Mouse (Mus musculus): ENCODE data around the gene Klc3. TPM values are rescaled to one million over a fixed set of nuclear protein-coding genes. Genes with fewer than 3 reads are reported as not detected.
A peak's percentile ranks its signal among the peaks of the same experiment; 100 is the strongest.

The Klc3 gene
- polyA plus RNA-seq, 1 experiment from 2014 or later: 0.71 TPM

DNA sequence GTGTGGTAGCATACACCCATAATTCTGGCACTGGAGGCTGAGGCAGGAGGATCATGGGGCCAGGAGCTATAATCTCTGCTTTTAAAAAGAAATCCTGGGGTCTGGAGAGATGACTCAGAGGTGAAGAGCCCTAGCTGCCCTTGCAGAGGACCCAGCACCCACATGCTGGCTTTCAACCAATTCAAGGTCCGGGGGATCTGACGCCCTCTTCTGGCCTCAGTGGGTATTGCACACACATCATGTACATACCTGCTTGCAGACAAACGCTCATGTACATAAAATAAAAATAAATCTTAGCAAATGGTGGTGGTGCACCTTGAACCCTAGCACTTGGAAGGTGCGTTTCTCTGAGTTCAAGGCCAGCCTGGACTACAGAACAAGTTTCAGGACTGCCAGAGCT, 3.0 kb downstream of the Klc3 start:
- DNase-seq (ENCODE audit: low spot score): no peak
- Histone ChIP-seq H3K4me3 (ENCODE audit: low read depth, low read length) (no peak overlapping the region), H3K36me3 (ENCODE audit: control insufficient read depth, insufficient read depth, low read length) (no peaks in the 10 kb centered on the region), H3K27ac (ENCODE audit: low read depth, low read length) (no peak overlapping the region), H3K9me3 (ENCODE audit: control insufficient read depth, low read length) (peaks cover 6% of the 10 kb centered on the region), H3K9ac (ENCODE audit: low read depth, low read length) (no peak overlapping the region), H3K4me2 (no peak overlapping the region), H3K27me3 (replicated peaks; ENCODE audit: control insufficient read depth, insufficient read depth, low read length) (peaks cover 60% of the 10 kb centered on the region), H3K4me1 (replicated peaks; ENCODE audit: control insufficient read depth, insufficient read depth, low read length) (peaks cover 14% of the 10 kb centered on the region)
- no peak for ATAC-seq (replicated peaks; ENCODE audit: low FRiP score)
- WGBS: 84% methylated on average over 4 of the region's 4 CpGs

- H3K27ac ChIP-seq (ENCODE audit: low read depth, low read length): no peak overlapping the region
- peak overlapping the region; percentile 32 for H3K4me3 ChIP-seq (ENCODE audit: low read depth, low read length)
- 0 out of 2 replicates have a peak overlapping the region, but pooled peaks have one; percentile 1 for H3K9ac ChIP-seq (ENCODE audit: low read depth, low read length)
- peaks cover 7% of the 10 kb centered on the region for H3K36me3 ChIP-seq (ENCODE audit: control insufficient read depth, insufficient read depth, low read length)
- peaks cover 6% of the 10 kb centered on the region for H3K9me3 ChIP-seq (ENCODE audit: control insufficient read depth, low read length)
- peak overlapping the region; percentile 64 for H3K4me2 ChIP-seq
- peaks cover 14% of the 10 kb centered on the region for H3K4me1 ChIP-seq (replicated peaks; ENCODE audit: control insufficient read depth, insufficient read depth, low read length)
- WGBS: 4% methylated on average over 27 of the region's 27 CpGs
- DNase-seq (ENCODE audit: low spot score): peak; percentile 58
- peaks cover 55% of the 10 kb centered on the region for H3K27me3 ChIP-seq (replicated peaks; ENCODE audit: control insufficient read depth, insufficient read depth, low read length)
- ATAC-seq (replicated peaks; ENCODE audit: low FRiP score): peak; percentile 46; the same call in 1 of the 2 replicates
Measured at GRCm38 (mm10) chr7:19399496-19400280, 4.2 kb downstream of the Klc3 start.

DNA sequence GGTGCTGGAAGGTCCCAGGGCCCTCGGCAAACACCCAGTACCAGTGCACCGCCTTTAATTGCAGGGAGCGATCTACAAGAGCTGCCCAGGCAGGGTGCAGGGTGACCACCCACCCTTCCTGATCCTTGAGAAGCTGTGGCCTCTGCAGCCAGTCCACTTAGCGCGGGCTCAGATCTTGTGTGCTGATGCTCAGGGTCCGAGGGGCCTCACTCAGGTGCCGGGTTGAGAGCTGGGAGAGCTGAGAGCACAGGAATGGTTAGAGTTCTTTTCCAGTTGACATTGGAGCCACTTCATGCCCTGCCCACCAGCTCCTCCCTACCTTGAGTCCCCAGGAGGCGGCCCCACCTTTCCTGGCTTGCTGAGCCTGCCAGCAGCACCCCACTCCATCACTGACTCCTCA, 9.4 kb downstream of the Klc3 start:
- 91% methylated on average over 8 of the region's 8 CpGs for WGBS
- H3K9me3 ChIP-seq (ENCODE audit: control insufficient read depth, low read length): no peaks in the 10 kb centered on the region
- H3K36me3 ChIP-seq (ENCODE audit: control insufficient read depth, insufficient read depth, low read length): peaks cover 54% of the 10 kb centered on the region
- no peak overlapping the region for H3K4me3 ChIP-seq (ENCODE audit: low read depth, low read length)
- H3K27ac ChIP-seq (ENCODE audit: low read depth, low read length): no peak overlapping the region
- no peak for ATAC-seq (replicated peaks; ENCODE audit: low FRiP score)
- DNase-seq (ENCODE audit: low spot score): no peak
- H3K4me2 ChIP-seq: no peak overlapping the region
- 0 out of 2 replicates have a peak, but pooled peaks cover 4% of the 10 kb centered on the region for H3K4me1 ChIP-seq (replicated peaks; ENCODE audit: control insufficient read depth, insufficient read depth, low read length)
- H3K27me3 ChIP-seq (replicated peaks; ENCODE audit: control insufficient read depth, insufficient read depth, low read length): peaks cover 8% of the 10 kb centered on the region
- H3K9ac ChIP-seq (ENCODE audit: low read depth, low read length): no peak overlapping the region

- Histone ChIP-seq H3K4me3 (ENCODE audit: low read depth, low read length) (no peak overlapping the region), H3K9me3 (ENCODE audit: control insufficient read depth, low read length) (no peaks in the 10 kb centered on the region), H3K4me2 (no peak overlapping the region), H3K27me3 (replicated peaks; ENCODE audit: control insufficient read depth, insufficient read depth, low read length) (no peaks in the 10 kb centered on the region), H3K27ac (ENCODE audit: low read depth, low read length) (no peak overlapping the region), H3K9ac (ENCODE audit: low read depth, low read length) (no peak overlapping the region), H3K36me3 (ENCODE audit: control insufficient read depth, insufficient read depth, low read length) (peaks cover 80% of the 10 kb centered on the region), H3K4me1 (replicated peaks; ENCODE audit: control insufficient read depth, insufficient read depth, low read length) (no peaks in the 10 kb centered on the region; the same call in 1 of the 2 replicates)
- ATAC-seq (replicated peaks; ENCODE audit: low FRiP score): no peak
- WGBS: 90% methylated on average over 10 of the region's 10 CpGs
- DNase-seq (ENCODE audit: low spot score): no peak
Measured at GRCm38 (mm10) chr7:19388699-19389413, 15.0 kb downstream of the Klc3 start.

DNA sequence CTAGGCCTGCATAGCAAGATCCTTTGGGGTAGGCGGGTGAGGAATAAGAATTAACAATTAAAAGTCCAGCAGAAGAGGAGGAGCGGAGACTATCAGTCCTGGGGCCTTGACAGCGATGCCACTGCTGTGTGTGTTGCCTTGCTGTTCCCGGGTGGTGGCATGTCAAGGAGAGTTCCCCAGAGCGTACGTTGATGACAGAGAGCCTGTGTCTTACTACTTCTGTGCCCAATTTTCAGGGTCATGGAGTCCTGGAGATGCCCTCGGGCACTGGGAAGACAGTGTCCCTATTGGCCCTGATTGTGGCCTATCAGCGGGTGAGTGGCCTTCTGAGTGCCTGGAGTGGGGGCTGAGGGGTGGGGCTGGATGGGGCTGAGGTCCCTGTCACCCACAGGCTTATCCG, 20.2 kb downstream of the Klc3 start:
- H3K4me1 ChIP-seq (replicated peaks; ENCODE audit: control insufficient read depth, insufficient read depth, low read length): peaks cover 8% of the 10 kb centered on the region
- DNase-seq (ENCODE audit: low spot score) (no peak), ATAC-seq (replicated peaks; ENCODE audit: low FRiP score) (no peak)
- 88% methylated on average over 9 of the region's 9 CpGs for WGBS
- no peak overlapping the region for H3K27ac ChIP-seq (ENCODE audit: low read depth, low read length)
- H3K9ac ChIP-seq (ENCODE audit: low read depth, low read length): no peak overlapping the region
- H3K9me3 ChIP-seq (ENCODE audit: control insufficient read depth, low read length): no peaks in the 10 kb centered on the region
- H3K27me3 ChIP-seq (replicated peaks; ENCODE audit: control insufficient read depth, insufficient read depth, low read length): no peaks in the 10 kb centered on the region
- H3K4me2 ChIP-seq: peak overlapping the region; percentile 20; the same call in 1 of the 2 replicates
- H3K4me3 ChIP-seq (ENCODE audit: low read depth, low read length): no peak overlapping the region
- peaks cover 35% of the 10 kb centered on the region for H3K36me3 ChIP-seq (ENCODE audit: control insufficient read depth, insufficient read depth, low read length)

DNA sequence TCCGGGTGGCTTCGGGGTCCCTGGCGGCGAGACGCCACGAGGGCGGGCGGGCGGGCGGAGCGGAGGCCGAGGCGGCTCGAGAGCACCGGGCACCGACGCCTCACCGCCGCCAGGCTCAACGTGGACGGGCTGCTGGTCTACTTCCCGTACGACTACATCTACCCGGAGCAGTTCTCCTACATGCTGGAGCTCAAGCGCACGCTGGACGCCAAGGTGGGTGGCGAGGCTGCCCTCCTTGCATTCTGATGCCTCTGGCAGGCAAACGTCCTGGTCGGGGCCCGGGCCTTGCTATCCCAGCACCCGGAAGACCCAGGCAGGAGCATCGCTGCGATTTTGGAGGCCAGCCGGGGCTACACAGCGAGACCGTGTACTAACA, 21.8 kb downstream of the Klc3 start:
- DNase-seq (ENCODE audit: low spot score) (no peak), ATAC-seq (replicated peaks; ENCODE audit: low FRiP score) (peak; percentile 59)
- Histone ChIP-seq H3K27me3 (replicated peaks; ENCODE audit: control insufficient read depth, insufficient read depth, low read length) (no peaks in the 10 kb centered on the region), H3K36me3 (ENCODE audit: control insufficient read depth, insufficient read depth, low read length) (peaks cover 23% of the 10 kb centered on the region), H3K4me1 (replicated peaks; ENCODE audit: control insufficient read depth, insufficient read depth, low read length) (peaks cover 8% of the 10 kb centered on the region), H3K4me2 (peak overlapping the region; percentile 95), H3K4me3 (ENCODE audit: low read depth, low read length) (peak overlapping the region; percentile 97), H3K27ac (ENCODE audit: low read depth, low read length) (peak overlapping the region; percentile 13), H3K9me3 (ENCODE audit: control insufficient read depth, low read length) (no peaks in the 10 kb centered on the region), H3K9ac (ENCODE audit: low read depth, low read length) (peak overlapping the region; percentile 82)
- WGBS: 0% methylated on average over 37 of the region's 37 CpGs

DNA sequence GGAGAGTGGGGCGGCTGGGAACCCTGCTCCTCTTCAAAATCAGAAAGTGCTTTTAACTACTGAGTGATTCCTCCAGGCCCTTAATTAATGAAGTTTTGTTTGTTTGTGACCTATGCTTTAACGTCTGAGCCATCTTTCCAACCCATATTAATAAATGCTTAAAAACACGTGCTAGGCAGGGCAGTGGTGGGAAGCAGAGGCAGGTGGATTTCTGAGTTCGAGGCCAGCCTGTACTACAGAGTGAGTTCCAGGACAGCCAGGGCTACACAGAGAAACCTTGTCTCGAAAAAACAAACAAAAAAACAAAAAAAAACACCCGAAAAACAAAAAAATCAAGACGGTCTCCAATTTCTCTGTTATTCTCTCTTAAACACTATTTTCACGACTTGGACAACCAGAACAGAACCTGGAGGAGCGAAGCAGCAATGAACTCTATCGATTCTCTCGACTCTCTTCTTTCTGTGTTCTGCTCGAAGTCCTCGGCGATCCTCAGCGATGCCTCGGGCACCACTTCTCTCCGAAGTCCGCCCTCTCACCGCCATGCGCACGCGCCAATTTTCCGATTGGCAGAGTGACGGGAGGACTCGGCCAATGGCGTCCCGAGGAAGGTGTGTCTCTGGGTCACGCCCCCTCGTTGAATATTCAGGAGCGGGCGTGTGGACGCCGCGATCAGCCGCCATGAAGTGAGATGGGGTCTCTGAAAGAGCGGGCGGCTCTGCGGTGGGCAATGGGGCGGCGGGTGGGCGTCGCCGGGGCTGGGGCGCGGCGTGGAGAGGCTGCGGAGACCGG, 22.3 kb downstream of the Klc3 start, which contains the start of gene Ercc2:
TSS of gene Ercc2 (plus strand) at position 634 of the 789 bp plus-strand sequence.
- peak within 1 kb of the TSS; percentile 95 for H3K4me2 ChIP-seq
- peaks cover 17% of the 10 kb centered on the region for H3K36me3 ChIP-seq (ENCODE audit: control insufficient read depth, insufficient read depth, low read length)
- peaks cover 8% of the 10 kb centered on the region for H3K4me1 ChIP-seq (replicated peaks; ENCODE audit: control insufficient read depth, insufficient read depth, low read length)
- peak within 1 kb of the TSS; percentile 82 for H3K9ac ChIP-seq (ENCODE audit: low read depth, low read length)
- DNase-seq (ENCODE audit: low spot score): peak; percentile 98
- WGBS: 6% methylated on average over 48 of the region's 48 CpGs
- H3K9me3 ChIP-seq (ENCODE audit: control insufficient read depth, low read length): no peaks in the 10 kb centered on the region
- no peaks in the 10 kb centered on the region for H3K27me3 ChIP-seq (replicated peaks; ENCODE audit: control insufficient read depth, insufficient read depth, low read length)
- H3K4me3 ChIP-seq (ENCODE audit: low read depth, low read length): peak within 1 kb of the TSS; percentile 97
- peak within 1 kb of the TSS; percentile 13 for H3K27ac ChIP-seq (ENCODE audit: low read depth, low read length)
- ATAC-seq (replicated peaks; ENCODE audit: low FRiP score): peak; percentile 95

DNA sequence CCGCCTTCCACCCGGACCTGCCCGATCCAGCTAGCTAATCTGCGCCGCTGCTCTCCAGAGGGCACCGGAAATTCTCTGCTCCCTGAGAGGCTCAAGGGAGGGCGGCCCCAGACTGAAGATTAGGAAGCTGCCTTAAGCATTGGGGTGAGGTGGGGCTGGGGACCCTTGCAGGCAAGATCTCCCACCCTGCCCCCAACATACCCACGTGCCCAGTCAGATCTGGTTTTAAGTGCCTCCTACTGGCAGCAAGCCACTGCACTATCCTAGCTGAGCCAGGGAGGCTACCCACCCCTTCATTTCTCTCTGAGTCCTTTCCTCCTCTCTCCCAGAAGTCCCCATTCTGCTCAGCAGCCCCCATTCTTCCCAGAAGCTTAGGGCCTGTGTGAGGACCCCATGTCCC, 25.9 kb downstream of the Klc3 start:
- Histone ChIP-seq H3K4me2 (no peak overlapping the region), H3K27me3 (replicated peaks; ENCODE audit: control insufficient read depth, insufficient read depth, low read length) (no peaks in the 10 kb centered on the region), H3K9ac (ENCODE audit: low read depth, low read length) (no peak overlapping the region), H3K27ac (ENCODE audit: low read depth, low read length) (no peak overlapping the region), H3K36me3 (ENCODE audit: control insufficient read depth, insufficient read depth, low read length) (peaks cover under 1% of the 10 kb centered on the region; the same call in 1 of the 2 replicates), H3K4me3 (ENCODE audit: low read depth, low read length) (no peak overlapping the region), H3K9me3 (ENCODE audit: control insufficient read depth, low read length) (no peaks in the 10 kb centered on the region), H3K4me1 (replicated peaks; ENCODE audit: control insufficient read depth, insufficient read depth, low read length) (peaks cover 4% of the 10 kb centered on the region)
- ATAC-seq (replicated peaks; ENCODE audit: low FRiP score) (no peak), DNase-seq (ENCODE audit: low spot score) (no peak)
- WGBS: 46% methylated on average over 8 of the region's 8 CpGs
